Mouse (Mus musculus): ENCODE results near the gene Acot3. TPM values are rescaled to one million over a fixed set of nuclear protein-coding genes. Genes with fewer than 3 reads are reported as not detected.
A peak's percentile ranks its signal among the peaks of the same experiment; 100 is the strongest.
"Not testable (repeated sequence)": the region's sequence is repeated elsewhere in the genome, so short reads cannot be mapped to it uniquely, and the experiment has no call there.

The Acot3 gene
- polyA plus RNA-seq, 1 experiment: 1.3 TPM

DNA sequence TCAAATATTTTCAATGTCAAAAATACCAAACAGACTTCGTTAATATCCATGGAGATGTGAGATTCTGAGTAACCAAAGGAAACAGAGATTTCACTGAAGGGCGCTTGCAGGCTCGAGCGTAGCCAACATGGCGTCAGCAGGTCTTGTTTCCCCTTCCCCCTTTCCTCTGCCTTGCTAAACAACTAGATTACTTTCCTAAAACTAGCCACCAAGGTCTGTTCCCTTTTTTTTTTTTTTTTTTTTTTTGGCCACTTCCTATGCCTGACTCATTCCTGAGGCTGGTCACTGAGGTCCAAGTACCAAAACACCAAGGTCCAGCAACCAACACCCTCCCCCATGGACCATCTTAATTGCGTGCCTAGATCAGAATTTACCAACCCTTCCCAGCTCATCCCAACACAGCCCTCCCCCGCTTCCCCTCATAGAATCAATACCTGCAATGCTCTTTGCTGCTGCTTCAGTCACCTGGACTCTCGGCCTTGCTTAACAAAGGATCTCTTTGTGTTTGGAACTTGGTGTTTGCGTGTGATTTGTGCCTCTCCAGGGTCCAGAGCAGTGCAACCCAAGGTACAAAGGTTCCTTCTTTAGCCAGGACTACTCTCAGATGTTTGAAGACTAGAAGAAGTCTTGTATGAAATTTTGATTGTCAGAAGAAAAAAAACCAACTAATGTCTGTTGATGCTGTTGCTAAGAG is 28.7 kb upstream of the Acot3 start:
- Histone ChIP-seq H3K4me3 (ENCODE audit: insufficient read depth, low read length) (no peak overlapping the region), H3K4me1 (ENCODE audit: control insufficient read depth, insufficient read depth, low read length) (no peaks in the 10 kb centered on the region)
- TF ChIP-seq CTCF (IDR thresholded peaks at IDR 0.05; ENCODE audit: extremely low read depth, insufficient read depth, low read length) (no peak), POLR2A (IDR thresholded peaks at IDR 0.05; ENCODE audit: extremely low read depth, insufficient read depth, low read length) (no peak)

GRCm38 (mm10) chr12:84025888-84026287 is 26.1 kb upstream of the Acot3 start:
- TF ChIP-seq POLR2A (IDR thresholded peaks at IDR 0.05; ENCODE audit: extremely low read depth, insufficient read depth, low read length) (no peak), CTCF (IDR thresholded peaks at IDR 0.05; ENCODE audit: extremely low read depth, insufficient read depth, low read length) (no peak)

More for the DNA sequence above, 28.7 kb upstream of the Acot3 start:
- H3K27ac ChIP-seq (ENCODE audit: insufficient read depth, low read length): no peak overlapping the region

GRCm38 (mm10) chr12:84028328-84028727 is 23.6 kb upstream of the Acot3 start:
- not testable (repeated sequence) for H3K27ac ChIP-seq (ENCODE audit: insufficient read depth, low read length); H3K4me3 ChIP-seq (ENCODE audit: insufficient read depth, low read length); H3K4me1 ChIP-seq (ENCODE audit: control insufficient read depth, insufficient read depth, low read length)

More at GRCm38 (mm10) chr12:84025888-84026287, 26.1 kb upstream of the Acot3 start:
- Histone ChIP-seq H3K27ac (ENCODE audit: insufficient read depth, low read length) (no peak overlapping the region), H3K4me1 (ENCODE audit: control insufficient read depth, insufficient read depth, low read length) (no peaks in the 10 kb centered on the region), H3K4me3 (ENCODE audit: insufficient read depth, low read length) (no peak overlapping the region)

- H3K27ac ChIP-seq (ENCODE audit: insufficient read depth, low read length); H3K4me3 ChIP-seq (ENCODE audit: insufficient read depth, low read length); H3K4me1 ChIP-seq (ENCODE audit: control insufficient read depth, insufficient read depth, low read length): not testable (repeated sequence)
Measured at GRCm38 (mm10) chr12:84029043-84029442, 22.9 kb upstream of the Acot3 start.

GRCm38 (mm10) chr12:84030659-84031332 is 21.1 kb upstream of the Acot3 start:
- H3K4me1 ChIP-seq (ENCODE audit: control insufficient read depth, insufficient read depth, low read length): no peaks in the 10 kb centered on the region
- H3K27ac ChIP-seq (ENCODE audit: insufficient read depth, low read length): no peak overlapping the region
- TF ChIP-seq POLR2A (IDR thresholded peaks at IDR 0.05; ENCODE audit: extremely low read depth, insufficient read depth, low read length): no peak
- peak; percentile 93 for TF ChIP-seq CTCF (IDR thresholded peaks at IDR 0.05; ENCODE audit: extremely low read depth, insufficient read depth, low read length)
- no peak overlapping the region for H3K4me3 ChIP-seq (ENCODE audit: insufficient read depth, low read length)

DNA sequence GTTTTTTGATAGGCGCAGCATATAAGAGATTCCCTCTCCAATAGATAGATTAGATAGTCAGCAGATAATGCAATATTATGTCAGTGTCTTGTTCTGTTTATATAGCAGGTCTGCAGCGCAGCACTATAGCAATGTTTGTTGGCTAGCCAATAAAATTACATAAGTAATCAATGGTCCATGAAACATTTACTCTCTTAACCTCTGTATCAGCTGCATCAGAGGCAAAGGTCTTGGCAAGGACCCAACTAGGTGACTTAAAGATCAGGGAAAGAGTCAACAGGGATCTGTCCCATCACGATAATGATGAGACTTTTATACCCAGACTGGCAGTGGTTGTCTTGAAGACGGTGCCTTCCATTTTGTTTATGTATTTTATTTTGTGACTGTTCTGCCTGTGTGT is 19.1 kb upstream of the Acot3 start:
- Histone ChIP-seq H3K4me3 (ENCODE audit: insufficient read depth, low read length) (no peak overlapping the region), H3K4me1 (ENCODE audit: control insufficient read depth, insufficient read depth, low read length) (no peaks in the 10 kb centered on the region), H3K27ac (ENCODE audit: insufficient read depth, low read length) (no peak overlapping the region)
- no peak for TF ChIP-seq CTCF (IDR thresholded peaks at IDR 0.05; ENCODE audit: extremely low read depth, insufficient read depth, low read length)
- TF ChIP-seq POLR2A (IDR thresholded peaks at IDR 0.05; ENCODE audit: extremely low read depth, insufficient read depth, low read length): no peak

GRCm38 (mm10) chr12:84033302-84033701 is 18.6 kb upstream of the Acot3 start:
- not testable (repeated sequence) for H3K4me3 ChIP-seq (ENCODE audit: insufficient read depth, low read length); H3K4me1 ChIP-seq (ENCODE audit: control insufficient read depth, insufficient read depth, low read length); H3K27ac ChIP-seq (ENCODE audit: insufficient read depth, low read length)

DNA sequence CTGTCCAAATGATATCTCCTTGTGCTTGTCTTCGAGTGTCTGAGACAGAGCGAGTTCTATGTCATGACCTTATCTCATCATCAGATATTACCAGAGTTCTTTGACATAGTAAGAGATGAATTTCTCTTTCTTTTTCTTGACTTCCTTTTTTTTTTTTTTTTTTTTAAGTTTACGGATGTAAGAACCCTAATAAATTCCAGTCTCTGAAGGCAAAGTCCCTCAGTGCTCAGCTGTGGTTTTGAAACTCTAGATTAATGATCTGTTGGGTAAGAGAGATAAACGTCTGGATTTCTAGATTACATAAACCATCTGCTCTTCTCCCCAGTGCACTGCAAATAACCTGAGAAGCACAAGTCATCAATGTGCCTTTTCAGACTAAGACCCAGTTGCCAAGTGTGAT is 17.8 kb upstream of the Acot3 start:
- H3K4me3 ChIP-seq (ENCODE audit: insufficient read depth, low read length): no peak overlapping the region
- no peak overlapping the region for H3K27ac ChIP-seq (ENCODE audit: insufficient read depth, low read length)
- TF ChIP-seq CTCF (IDR thresholded peaks at IDR 0.05; ENCODE audit: extremely low read depth, insufficient read depth, low read length) (no peak), POLR2A (IDR thresholded peaks at IDR 0.05; ENCODE audit: extremely low read depth, insufficient read depth, low read length) (no peak)
- H3K4me1 ChIP-seq (ENCODE audit: control insufficient read depth, insufficient read depth, low read length): no peaks in the 10 kb centered on the region

GRCm38 (mm10) chr12:84038241-84038640 is 13.7 kb upstream of the Acot3 start, which contains the start of gene Acot4:
Gene Acot4 (plus strand): TSS chr12:84038379.
- H3K4me3 ChIP-seq (ENCODE audit: insufficient read depth, low read length): peak within 1 kb of the TSS; percentile 42
- H3K4me1 ChIP-seq (ENCODE audit: control insufficient read depth, insufficient read depth, low read length); H3K27ac ChIP-seq (ENCODE audit: insufficient read depth, low read length): not testable (repeated sequence)

- not testable (repeated sequence) for H3K4me1 ChIP-seq (ENCODE audit: control insufficient read depth, insufficient read depth, low read length); H3K27ac ChIP-seq (ENCODE audit: insufficient read depth, low read length)
- peak within 1 kb of the TSS; percentile 42 for H3K4me3 ChIP-seq (ENCODE audit: insufficient read depth, low read length)
Measured at GRCm38 (mm10) chr12:84038691-84039111, 13.2 kb upstream of the Acot3 start, which contains the start of gene Gm49366. Gene Gm49366 (plus strand): TSS chr12:84038935.

GRCm38 (mm10) chr12:84042248-84042647 is 9.7 kb upstream of the Acot3 start:
- H3K4me1 ChIP-seq (ENCODE audit: control insufficient read depth, insufficient read depth, low read length): no peaks in the 10 kb centered on the region
- TF ChIP-seq CTCF (IDR thresholded peaks at IDR 0.05; ENCODE audit: extremely low read depth, insufficient read depth, low read length): no peak
- TF ChIP-seq POLR2A (IDR thresholded peaks at IDR 0.05; ENCODE audit: extremely low read depth, insufficient read depth, low read length): no peak
- H3K4me3 ChIP-seq (ENCODE audit: insufficient read depth, low read length): no peak overlapping the region
- no peak overlapping the region for H3K27ac ChIP-seq (ENCODE audit: insufficient read depth, low read length)
